Mouse (Mus musculus) natural killer cell, adult 2 months (primary cell): Measurements from ENCODE around the gene Diras2.
A peak's percentile ranks its signal among the peaks of the same experiment; 100 is the strongest.

Source experiments
- DNase-seq, 2 experiments: peaks; one replicate each; pipeline ENCODE4 v3.0.0; 2022; ENCODE audit warnings: low spot score in 2 of 2

The Diras2 gene

DNA sequence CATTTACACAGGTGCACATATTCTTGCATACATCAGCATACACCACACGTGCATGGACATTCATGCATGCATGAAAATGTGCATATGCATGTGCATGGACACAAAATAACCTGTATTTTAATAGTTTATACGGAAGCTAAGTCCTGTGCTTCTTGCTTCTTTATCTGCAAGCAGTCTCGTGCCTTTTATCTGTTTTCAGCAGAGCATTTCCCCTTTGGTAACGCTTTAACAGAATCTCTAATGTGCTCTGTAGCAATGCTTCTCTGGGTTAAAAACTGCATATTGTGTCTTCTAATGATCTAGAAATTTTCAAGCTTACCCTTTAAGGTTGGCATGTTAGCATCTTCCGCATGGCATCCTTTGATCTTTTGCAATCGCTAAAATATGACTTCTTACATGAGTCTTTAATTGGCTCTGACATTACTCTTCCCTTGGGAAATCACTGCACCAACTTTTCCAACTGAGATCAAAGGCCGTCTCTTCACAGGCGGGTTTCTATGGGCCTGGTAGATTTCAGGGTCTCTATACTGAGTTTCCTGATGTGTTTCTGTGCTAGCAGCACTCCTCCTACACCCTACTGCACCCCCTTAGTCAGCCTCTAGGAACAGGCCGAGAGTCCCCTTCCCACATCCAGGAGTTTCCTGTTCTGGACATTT is 21.9 kb upstream of the Diras2 start:
- no peak for DNase-seq

DNA sequence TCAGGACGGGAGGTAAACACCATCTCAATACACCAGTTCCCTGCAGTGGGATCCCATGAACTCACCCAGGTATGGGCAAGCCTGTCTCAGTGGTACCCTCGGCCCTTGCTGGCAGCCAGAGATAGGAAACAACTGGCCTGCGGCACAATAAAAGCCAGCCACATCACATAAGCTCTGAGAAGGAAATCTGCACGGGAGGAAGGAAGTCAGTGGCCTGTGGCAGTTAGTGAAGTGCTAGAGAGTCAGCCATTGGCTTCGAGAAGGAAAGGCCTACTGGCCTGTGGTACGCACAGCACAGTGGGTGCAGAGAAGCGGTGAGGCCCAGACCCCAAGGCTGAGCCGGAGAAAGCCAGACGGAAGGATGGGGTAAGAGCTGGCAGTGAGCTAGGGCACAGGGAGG is 20.2 kb upstream of the Diras2 start:
- DNase-seq: peak; percentile 42 to 50

DNA sequence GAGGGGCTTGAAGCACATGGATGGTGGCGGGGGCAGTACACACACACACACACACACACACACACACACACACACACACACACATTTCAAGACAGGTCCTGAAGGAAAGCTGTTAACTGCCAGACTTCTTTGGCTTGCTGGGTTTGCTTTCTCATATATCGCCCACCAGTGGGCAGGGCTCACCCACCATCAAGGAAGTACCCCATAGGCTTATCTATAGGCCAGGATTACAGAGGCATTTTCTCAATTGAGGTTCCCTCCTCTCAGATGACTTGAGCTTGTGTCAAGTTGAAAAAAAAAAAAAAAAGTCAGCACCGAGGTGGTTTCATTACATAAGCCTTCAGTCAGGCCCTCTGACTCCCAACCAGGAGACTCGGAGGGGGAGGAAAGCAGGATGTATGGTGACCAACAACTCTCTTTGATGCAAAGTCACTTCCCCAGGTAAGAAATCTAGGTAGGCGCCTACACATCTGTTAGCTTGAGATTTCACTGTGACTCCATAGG is 19.7 kb upstream of the Diras2 start:
- peak in 1 of 2 experiments; percentile 10 for DNase-seq

DNA sequence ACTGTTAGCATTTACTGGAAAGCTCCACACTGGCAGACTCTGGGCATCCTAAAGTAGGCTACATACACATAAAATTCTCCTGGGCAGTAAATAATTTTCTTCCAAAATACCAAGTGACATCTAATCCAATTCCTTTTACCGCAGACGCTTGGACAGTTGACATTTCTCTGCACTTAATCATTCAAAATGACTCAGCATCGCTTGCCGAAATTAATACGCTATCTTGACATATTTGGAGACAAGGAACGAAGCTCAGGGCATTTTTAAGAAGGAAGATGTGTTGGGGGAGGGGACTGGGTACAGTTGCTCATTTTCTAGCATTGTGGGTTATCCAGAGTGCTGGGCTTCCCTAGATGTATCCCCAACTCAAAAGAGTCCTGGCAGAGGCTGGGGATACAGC is 15.2 kb upstream of the Diras2 start:
- no peak for DNase-seq

DNA sequence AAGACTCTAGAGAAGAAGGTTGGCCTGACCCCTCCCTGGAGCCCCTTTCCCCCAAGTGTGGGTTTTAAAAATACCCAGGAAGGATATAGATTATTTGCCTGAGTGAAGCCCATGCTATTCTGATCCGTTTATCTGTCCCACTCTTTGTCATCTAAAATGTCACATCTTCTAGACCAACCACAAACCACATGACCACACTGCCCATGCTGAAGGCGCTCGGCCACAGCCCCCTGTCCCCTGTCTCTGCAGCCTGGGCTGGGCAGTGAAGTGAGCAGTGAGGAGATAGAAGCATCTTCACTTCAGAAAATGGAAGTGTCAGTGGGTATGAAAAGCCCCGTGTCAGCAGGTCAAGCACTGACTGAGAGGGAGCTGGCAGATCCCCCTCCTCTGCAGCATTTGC is 11.6 kb upstream of the Diras2 start:
- DNase-seq: peak; percentile 37 to 73

DNA sequence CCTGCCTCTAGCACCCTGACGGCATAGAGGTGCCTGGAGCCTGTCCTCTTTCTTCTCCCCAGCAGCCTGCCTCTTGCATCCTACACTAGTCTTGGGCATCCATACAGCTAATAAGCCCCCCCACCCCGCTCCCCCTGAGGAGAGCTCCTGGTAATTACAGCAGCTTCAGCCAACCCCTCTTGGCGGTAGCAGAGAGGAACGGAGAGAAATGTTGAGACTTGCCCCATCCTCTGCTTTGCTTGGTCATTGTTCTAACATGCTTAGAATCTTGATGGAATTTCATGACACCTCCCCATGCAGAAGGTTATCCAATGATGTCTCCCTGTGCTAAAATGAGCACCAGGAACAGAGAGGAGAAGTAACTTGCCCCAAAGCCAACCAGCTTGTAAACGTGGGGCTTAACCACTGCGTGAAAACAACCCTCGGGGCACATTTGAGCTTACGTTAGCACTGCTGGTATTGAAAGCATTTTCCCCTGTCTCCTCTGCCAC is 11.0 kb upstream of the Diras2 start:
- DNase-seq: peak; percentile 32 to 49

DNA sequence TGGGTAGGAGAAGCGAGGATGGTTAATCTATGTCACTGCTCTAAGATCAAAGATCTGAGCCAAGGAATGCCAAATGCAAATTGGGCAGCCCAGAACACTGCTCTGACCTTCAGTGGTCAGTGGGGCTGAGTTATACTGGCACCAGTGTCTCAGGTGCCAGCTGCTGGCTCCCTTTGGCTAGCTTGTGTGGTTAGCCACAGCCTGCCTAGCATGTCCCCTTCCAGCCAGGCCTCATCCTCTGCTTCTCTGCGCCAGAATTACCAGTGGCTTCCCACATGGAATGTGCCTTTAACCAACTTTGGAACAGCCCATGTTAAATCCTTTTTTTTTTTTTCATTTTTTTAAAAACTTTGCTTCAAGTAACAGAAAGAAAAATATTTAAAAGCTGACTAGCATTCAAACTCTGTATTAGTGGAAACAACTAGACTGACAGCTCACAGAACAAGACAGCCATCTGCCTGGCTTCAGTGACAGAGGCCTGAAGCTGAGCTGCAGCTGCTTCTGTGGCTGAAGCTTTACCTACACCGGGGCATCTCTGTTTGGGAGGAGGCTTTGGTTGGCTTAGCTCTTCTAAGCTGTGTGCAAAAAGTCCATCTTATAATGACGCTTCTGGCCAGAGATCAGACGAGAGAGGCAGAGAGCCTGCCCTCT is 10.4 kb upstream of the Diras2 start:
- no peak for DNase-seq

DNA sequence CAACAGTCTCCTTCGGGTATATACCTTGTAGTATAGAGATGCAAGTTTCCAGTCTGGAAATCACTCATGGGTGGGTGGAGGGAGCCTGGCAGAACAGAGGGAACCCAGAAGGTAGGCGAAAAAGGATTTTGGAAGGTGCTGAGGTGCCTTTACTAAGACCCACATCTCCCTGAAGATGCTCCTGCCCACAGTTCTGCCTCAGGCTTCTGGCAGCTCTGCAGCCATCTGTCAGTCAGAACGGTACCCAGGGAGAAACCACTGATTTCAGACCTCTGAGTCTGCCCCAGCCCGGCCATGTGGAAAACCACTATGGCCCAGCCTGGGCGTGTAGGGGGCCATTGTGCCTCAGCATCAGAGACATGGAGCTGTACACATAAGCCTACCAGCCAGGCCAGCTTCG is 8.4 kb upstream of the Diras2 start:
- DNase-seq: no peak

DNA sequence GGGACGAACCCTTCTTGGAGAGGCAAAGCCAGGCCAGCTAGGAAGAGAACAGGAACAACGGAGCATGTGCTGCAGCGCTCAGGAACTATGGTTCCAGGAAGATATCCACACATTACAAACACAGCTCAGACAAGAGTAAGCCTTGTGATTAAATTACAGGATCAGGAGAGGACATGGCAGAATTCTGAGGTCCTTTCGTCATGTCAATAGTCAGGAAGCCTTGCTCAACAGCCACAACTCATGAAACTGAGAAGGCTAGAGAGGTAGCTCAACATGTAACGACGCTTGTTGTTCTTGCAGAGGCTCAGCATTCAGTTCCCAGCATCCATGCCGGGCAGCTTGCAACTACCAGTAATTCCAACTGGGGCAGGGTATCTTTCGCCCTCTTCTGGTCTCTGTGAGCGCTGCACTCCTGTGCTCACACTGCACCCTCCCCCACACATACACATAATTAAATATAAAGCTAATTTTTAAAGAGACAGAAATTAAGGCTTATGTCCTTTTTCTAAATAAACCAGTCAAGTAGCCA is 7.6 kb upstream of the Diras2 start:
- peak; percentile 13 to 21 for DNase-seq

DNA sequence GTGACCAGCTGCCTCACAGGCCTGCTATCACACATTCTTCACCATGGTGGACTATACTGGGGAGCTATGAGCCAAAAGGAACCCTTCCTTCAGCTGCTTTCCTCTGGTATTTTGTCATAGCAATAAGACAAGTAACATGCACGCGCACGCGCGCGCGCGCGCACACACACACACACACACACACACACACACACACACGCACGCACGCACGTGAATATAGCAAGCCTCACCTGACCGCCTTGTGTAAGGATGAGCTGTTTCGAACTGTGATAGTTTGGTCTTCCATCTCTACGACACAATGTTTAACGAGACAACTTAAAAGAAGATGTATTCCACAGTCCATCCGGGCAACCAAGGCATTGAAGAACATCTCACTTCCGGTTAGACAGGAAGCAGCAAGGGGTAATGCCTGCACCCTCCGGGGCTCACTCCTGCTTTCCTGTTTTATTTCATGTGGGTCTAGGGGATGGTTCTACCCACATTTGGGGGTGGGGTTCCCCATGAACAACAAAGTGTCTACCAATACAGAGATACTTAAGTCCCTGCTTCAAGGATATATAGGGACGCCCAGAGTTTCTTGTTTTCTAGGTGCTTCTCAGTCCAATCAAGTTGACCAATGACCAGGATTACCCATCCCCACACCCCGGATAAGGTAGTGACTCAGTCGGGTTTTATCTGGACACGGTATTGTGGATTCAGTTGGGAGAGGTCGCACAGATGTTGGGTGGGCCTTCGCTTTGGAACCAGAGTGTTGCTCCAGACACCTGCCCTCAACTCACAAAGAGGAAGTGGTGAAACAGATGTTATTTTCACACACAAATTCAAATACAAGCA is 6.9 kb upstream of the Diras2 start:
- DNase-seq: peak in 1 of 2 experiments; percentile 50

DNA sequence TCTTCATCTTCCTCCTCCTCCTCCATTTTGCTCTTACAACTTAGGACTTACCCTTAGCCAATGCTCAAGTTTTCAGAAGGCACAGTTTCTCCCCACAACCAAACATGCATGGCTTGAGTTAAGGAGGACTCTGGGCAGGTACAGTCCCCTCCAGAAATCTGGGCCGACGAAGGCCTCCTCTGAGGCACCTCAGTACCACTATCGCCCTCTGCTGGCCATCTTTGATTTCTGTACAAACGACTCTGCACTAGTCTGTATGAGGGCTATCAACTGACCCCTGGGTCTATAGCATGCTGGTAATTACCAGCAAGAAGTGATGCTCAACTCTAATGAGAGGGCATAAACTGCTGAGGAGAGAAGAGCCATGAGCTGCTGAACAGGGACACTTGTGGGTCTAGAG is 4.5 kb upstream of the Diras2 start:
- peak; percentile 64 to 73 for DNase-seq

DNA sequence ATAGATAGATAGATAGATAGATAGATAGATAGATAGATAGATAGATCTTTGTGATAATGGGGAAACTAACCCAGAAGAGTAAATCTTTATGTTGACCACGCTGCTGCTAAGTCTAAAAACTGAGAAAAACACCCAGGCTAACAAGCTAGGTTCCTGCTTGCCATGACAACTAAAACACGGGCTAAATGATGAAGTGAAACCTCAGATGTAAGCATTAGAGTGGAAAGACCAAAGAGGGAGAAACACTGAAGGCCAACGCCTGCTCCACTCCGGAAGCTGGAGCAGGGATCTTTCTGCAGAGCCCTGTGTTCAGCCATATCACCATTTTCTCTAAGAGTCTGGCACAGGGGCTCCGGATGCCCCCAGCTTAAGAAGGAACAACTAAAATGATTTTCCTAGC is 2.6 kb upstream of the Diras2 start:
- DNase-seq: no peak

DNA sequence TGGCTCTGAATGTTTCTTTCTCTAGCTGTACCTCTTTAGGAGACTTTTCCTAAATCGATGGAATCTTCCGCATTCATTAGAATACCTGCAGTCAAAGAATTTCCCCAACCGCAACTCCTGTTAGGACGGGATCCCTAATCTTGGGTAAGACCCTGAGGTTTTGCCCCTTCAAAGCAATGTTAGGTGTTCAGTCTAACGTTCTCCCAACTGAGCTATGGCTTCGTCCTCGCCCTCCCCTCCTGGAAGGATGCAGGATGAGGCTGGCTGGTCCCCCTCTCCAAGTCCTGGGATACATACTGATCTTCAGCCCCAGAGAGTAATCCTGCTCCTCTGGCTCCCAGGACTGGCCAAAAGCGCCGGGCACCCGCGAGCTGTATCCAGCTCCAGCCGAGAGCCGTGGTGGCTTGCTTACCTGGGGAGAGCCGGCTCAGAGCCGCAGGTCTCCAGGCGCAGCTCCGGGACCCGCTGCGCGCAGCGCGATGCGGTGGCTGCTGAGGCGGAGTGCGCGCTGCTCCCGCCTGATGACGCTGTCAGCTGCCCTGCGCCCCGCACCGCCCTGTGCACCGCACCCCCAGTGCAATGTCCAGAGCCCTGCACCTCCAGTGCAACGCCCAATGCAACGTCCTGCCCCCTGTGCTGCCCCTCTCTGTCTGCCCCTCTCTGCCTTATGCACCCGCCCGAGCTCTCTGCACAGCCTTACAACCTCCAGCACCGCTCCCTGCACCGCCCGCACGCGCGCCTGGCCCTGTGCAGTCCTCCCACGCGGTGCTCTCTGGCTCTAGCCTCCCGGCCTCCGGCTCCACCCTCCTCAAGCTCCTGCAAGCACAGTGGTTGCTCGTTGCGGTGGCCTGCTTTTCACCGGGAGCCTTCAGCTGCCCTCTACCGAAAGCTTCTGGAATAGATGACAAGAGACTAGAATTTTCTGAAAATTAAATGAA is 802 bp downstream of the Diras2 start:
- peak; percentile 14 to 42 for DNase-seq

DNA sequence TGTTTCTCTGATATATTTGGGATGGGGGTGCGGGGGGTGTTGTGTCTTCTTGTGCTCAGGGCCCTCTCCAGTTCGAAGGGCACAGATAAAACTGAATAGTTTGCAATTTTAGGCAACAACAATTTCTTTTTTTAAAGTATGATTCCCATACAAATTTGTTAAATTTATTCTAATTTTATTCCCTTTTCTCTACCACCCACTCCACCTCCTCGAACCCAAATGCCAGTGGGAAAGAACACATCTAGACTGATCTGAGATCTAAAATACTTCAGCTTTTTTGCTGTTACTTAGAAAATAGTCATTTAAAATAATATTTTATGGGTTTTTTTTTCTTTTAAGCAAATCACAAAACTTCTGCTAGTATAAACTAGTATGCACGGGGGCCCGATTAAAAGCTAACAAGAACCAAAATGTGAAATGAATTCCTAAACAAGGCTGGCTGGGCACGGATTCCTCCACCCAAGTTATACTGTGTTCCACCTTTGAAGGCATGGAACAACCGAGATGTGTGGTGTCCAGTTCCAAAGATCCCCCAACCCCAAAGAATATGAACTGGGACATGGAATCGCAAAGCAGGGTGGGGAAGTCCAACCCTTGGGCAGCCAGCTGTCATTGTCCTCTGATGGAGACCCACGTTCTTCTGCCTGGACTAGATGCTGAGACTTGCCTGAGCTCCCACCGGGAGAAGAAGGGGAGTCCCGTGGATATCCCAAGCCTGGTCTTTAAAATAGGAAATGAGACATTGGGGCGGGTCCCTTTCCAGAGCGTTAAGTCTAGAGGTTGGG is 1.7 kb downstream of the Diras2 start:
- no peak for DNase-seq

DNA sequence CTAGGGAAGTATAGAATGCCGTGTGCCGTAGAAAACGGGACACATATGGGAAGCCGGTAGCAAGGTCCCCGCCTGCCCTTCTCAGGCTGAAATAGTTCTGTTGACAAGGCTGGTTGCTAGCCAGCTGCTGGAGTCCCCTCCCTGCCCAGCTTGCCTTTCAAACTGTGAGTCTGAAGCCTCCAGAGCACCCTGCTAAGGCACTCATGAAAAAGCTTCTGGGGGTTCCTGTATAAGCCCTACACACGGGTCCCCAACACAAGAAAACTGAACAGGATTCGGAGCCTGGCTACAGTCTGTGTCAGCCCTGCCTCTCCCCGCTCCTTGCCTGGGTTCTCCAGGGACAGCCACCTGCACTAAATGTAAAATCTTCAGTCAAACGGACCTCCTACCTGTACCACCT is 2.3 kb downstream of the Diras2 start:
- no peak for DNase-seq

DNA sequence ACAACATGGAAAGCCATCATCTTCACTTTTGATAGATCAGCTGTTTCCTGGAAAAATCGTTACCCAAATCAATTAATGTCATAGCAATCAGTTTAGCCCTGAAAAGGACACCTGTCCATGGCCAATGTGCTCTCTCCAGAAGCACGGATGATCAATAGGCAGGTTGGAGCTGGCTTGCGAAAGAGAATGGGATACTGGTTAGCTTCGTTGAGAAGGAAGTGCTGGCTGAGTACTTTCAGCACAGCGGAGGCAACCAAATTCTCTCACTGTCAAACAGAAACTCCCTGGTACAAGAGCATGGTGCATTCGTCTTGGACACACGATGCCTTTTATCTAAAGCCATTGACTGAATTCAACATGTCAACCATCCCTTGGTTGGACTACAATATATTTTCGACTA is 2.8 kb downstream of the Diras2 start:
- DNase-seq: no peak

DNA sequence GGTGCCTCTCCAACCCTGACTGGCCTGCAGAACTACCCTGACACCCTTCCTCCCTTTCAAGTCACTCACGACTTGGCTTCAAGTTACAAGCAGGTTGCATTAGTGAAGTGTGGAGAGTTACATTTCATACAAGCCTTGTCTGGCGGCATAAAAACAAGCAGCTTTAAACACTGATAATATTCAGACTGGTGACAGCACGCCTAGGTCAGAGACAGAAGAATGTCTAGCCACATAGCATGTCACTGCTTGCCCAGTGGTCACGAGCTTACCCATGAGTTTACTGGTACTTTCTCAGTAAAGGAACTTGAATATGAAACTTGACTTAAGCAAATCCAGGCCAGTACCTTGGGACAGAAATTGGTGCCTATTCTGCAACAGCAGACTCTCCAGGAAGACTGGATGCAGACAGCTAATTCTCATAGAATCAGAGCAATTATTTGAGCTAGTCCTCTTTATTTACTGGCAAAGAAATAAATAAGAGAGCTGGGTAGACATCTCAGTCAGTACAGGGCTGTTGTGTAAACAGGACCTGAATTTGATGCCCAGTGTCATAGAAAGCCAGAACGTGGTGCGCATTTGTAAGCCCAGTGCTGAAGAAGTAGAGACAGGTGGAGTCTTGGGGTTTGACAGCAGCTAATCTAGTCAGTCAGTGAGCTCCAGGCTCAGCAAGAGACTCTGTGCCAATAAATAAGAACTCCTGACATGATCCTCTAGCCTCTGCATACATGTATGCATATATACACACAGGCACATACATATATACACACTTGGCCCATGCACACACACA is 4.6 kb downstream of the Diras2 start:
- DNase-seq: no peak

DNA sequence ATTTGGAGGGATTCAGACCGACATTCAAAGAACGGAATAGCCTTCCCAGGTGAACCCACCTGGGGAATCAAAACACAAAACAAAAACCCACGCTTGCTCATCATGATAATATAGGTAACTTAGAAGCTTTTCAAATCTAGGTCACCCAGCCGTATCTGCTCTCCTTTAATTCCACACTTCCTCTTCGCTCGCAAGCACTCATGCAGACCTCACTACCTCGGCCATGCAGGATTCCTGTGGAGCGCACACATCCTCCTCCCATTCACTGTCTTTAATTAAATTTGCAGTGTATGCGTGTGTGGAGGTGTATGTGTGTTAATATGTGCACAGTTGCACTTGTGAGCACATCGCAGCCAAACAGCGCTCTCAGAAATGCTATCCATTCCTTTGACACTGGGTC is 6.8 kb downstream of the Diras2 start:
- DNase-seq: no peak

DNA sequence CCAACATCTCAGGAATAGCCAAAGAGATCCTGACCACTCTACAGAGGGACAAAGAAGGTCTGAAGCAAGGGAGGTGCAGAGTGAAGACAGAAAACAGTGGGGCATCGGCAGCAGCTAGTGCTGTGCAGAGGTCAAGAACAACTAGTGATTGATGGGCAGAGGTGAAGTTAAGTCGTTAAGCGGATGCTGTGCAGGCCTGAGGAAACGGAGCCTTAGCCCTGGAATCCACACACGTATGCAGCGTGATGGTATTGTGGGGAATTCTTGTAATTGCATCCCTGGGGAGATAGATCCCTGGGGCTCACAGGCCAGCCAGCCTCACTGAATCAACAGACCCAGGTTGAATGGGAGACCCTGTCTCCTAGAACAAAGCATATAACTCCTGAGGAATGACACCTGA is 9.9 kb downstream of the Diras2 start:
- no peak for DNase-seq

DNA sequence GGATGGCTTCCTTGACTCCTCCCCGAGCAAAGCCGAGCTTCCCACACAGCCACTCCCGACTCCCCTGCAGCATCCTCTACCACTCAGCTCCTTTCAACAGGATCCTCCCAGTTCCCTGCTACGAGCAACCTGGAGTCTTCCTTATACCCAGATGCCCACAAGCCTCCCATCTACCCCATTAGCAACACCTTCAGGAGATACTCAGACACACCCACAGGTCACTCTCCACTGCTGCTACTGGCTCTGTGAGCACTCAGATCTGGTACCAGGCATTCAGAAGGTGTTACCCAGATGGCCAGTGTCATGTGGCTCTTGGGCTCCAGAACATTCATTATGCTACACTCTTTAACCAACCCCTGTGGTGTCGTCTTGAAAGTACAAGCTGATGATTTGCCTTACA is 11.7 kb downstream of the Diras2 start:
- no peak for DNase-seq
